ENCODE assay signal across 8 mouse cellular contexts in the genomic region with DNA sequence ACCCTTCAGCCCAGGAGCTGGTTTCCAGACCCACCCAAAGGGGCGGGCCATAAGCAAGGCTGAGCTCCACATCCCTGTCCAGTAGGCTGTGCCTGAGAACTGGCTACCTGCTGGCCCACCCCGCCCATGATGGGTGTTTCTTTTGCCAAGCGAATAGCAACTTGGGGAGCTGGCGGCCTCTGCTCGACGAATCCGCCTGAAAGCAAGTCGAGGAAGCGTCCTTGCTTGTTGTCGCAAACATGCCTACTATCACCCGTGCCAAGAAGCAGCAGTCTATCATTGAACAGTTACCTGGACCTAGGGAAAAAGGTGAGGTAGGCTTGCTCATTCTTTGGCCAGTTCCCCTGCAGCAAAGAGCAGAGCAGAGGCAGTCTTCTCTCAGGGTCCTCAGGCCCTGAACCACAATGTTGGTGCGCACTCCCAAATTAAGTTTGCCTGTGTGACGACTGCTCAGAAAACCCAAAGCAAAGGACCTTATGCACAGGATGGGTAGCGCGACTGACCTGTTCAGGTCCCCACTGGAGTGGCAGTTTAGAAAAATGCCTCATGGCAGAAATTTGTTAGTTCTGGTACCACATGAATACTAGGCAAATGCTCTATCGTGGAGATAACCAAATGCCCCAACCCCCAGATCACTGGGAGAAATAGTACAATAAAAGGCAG. TPM values are rescaled to one million over a fixed set of nuclear protein-coding genes. Genes with fewer than 3 reads are reported as not detected.
DNase-seq lines count a peak whose midpoint lies in the region.

Gene Taz (plus strand): TSS at position 181 of the 663 bp plus-strand sequence.
Gene Dnase1l1 (minus strand): TSS at position 606 of the 663 bp plus-strand sequence.

- peak; percentile 89 for DNase-seq in Muller cell, postnatal 12 days (ENCODE audit: inconsistent ontology term)
- DNase-seq in cerebellum, adult 8-10 months = peak; percentile 67
- DNase-seq in forelimb bud, embryonic 11.5 days (ENCODE audit: low read depth, low spot score) = peak; percentile 58
- DNase-seq in heart, postnatal 4 days = peak; percentile 76
- peak; percentile 14 to 28 for DNase-seq in layer of hippocampus, adult 18-20 months (ENCODE audit: low spot score in 2 of 2)
- DNase-seq in lung, postnatal 10 days = peak; percentile 92
- DNase-seq in ovary, postnatal 36 days (ENCODE audit: low spot score) = peak; percentile 79
- peak; percentile 52 for DNase-seq in thymus, postnatal 25 days

RNA-seq across cellular contexts. Expression of gene Taz, which starts in this region (rescaled TPM):
- total RNA-seq in heart, postnatal 4 days (2021) = 10 to 100 TPM; 39.3 to 46.4 TPM
- total RNA-seq in layer of hippocampus, adult 18-20 months (2021) = 10 to 100 TPM; 57.7 to 60.7 TPM

RNA-seq across cellular contexts. Expression of gene Dnase1l1, which starts in this region (rescaled TPM):
- 10 to 100 TPM; 11.7 to 12.5 TPM for total RNA-seq in heart, postnatal 4 days (2021)
- 1 to 10 TPM; 2.4 to 2.6 TPM for total RNA-seq in layer of hippocampus, adult 18-20 months (2021)

Comparison
In these comparisons a context has a peak if more than half of its experiments do, and no peak if none do; other contexts are left out.
1. Peak in every context shown above with its lines: DNase-seq.
2. DNase-seq: peak in every context shown above with its lines; median percentile 92 in lung, postnatal 10 days; 89 in Muller cell, postnatal 12 days; 79 in ovary, postnatal 36 days; 76 in heart, postnatal 4 days; 67 in cerebellum, adult 8-10 months; 58 in forelimb bud, embryonic 11.5 days; 52 in thymus, postnatal 25 days; 21 in layer of hippocampus, adult 18-20 months.